Mouse (Mus musculus): ENCODE results near the gene Csnk1e.

The Csnk1e gene

DNA sequence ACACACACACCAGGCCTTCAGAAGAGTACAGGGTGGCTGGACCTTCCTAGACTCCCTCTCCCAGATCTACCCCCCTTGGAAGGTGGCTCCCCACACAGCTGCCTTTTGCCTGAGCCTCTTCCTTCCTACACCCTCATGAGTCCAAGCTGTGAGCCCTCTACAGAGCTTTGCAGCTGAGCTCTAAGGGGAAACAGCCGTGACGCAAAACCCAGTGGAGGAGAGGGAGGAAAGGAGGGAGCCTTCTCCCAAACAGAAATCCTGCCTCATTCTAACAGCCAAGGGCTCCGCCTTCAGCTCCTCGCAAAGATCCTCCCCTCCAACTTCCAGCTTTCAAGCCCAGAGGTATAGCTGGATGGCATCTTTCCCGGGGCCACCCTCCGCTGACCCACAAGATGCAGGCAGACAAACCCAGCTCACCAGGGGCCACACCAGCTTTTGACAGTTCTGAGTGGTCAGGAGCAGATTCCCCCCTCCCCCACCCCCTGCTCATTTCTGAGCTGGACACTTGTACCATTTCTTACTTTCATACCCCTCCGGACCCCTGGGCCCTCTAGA lies 11.4 kb downstream of the Csnk1e start:
- DNase-seq (ENCODE audit: low spot score in 2 of 2), result peak; percentile 69 to 73

DNA sequence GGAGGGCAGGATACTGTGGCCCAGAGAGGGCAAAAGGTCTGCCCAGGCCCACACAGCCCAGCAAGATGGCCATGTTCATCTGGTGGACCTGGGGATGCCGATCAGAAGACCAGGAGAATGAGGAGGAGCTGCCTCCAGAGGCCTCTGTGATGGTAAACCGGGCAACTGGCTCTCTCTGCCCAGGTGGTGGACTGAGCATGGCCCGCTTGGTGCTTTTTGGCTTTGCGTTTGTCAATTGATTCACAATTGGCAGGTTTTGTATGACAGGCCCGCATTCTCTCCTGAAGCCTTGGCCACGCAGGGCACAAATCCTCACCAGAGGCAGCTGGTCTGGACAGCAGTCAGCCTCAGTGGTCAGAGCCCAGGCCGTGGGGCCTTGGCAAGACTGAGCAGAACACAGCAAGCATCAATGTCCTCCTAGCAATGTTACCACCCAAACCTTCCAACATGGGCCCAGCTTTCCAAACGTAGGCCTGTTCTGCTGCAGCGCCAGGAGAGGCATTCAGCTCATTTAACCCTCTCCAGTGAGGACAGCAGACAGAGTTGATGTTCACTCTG lies 12.3 kb downstream of the Csnk1e start:
- DNase-seq (ENCODE audit: low spot score in 2 of 2), result no peak

DNA sequence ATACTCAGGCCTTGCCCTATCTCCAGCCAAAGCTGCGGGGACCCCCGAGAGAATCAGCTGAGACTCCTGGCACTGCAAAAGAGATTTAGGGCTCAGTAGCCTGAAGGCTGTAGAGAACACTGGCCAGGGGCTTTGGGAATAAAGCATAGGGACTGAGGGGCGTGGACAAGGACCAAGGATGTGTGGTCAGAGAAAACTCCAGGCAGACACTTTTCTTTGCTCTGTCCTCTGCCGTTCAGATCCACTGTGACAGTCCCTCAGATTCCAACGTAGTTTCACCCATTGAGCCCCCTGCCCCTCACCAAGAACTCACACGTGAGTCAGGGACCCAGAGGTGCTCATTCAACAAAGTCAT lies 13.1 kb downstream of the Csnk1e start:
- DNase-seq (ENCODE audit: low spot score in 2 of 2), result no peak

DNA sequence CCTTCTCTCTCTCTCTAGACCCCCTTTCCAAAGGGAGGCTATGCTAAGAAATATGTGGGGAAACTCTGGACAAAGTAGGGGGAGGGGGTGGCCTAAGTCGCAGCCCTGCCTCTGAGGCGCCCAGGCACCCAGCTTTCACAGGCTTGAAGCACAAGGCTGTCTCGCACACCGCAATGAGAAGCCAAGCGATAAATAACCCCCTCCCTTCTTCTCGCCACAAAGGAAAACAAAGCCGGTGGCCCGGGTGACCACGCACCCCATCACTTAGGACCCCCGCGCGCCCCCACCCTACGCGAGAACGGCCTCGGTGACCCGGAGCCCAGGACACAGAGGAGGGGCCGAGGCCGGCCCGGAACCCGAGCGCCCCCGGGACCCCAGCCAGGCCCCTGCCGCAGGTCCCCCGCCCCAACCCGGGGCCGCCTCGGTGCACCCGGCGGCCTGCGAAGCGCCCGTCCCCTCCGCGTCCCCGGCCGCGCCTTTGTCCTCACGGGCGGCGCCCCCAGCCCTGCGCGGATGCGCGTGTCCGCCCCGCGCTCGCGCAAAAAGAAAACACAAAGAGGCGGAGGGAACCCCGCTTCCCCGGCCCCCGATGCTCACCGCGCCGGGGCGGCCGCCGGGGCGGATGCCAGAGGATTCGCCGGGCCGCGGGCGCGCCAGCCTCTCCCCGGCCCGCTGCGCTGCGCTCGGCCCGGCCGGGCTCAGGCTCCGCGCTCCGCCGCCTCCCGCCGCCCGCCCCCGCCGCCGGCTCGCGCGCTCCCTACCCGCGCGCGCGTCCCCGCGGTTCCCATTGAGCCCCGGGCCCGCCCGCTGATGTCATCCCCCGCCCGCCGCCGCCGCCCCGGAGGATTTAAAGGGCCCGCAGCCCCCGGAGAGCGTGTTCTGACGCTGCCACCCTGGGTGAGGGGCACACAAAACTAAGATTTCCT lies 13.8 kb downstream of the Csnk1e start:
- DNase-seq (ENCODE audit: low spot score in 2 of 2), result peak; percentile 73 to 81

DNA sequence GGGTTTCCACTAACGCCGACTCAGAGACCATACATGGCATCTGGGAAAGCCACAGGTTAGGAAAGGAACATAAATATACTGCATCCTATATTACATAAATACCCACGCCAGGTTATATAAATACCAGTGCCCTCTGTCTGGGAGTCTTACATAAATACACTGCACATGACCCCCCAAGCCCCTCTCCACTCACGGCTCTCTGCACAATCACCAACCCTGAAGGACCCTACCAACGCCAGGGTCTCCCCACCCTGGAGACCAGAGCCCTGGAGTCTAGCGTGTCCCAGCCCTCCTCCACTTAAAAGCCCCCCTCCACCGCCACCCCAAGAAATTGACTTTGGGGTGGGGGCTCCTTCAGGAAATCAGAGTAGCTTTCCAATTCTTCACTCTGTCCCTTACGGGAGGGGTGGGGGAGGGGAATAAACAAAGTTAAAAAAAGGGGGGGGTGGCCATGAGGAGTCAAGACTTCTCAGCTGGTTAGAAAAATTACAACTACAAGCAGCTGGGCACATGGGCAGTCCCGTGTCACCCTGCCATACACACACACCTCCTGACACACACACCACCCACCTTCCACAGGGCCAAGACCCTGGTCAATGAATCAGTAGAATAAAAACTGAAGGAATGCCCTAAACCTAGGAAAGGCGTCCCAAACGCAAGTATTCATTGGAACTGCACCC lies 14.6 kb downstream of the Csnk1e start:
- no peak for DNase-seq (ENCODE audit: low spot score in 2 of 2)

DNA sequence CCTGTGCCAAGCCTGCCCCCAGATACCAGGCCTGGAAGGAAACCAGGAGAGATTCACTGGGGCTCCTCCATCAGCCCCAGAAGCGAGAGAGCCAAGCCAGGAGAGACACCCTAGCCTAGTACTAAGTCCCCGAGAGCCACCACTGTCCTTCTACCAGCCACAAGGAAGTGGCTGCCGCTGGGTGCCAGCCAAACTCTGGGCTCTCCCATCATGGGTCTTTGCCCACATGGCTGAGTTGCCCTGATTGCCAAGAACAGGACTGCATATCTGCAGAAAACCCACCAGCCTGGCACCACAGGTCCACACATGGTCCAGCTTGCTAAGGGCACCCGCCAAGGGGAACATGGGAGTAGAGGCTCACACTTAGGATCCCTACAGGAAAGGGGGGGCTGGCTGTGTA lies 15.1 kb downstream of the Csnk1e start:
- DNase-seq (ENCODE audit: low spot score in 2 of 2), result peak; percentile 51 to 72

DNA sequence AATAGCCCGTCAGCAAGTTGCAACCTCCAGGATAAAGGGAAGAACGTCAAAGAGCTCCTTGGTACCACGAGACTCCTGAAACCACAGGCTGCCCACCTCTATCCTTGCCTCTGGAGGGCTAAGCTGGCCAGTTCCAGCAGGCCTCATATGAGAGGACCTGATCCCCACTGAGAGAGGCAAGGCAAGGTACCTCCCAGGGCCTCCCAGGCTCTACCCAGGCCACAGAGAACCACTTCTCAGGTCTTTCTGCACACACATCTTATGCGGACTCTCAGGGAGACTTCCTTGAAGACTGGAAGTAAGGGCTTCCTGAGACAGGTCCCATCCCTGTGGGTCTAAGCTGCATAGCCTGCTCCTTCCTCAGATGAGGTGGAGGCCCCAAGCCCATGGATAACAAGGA lies 16.0 kb downstream of the Csnk1e start:
- DNase-seq (ENCODE audit: low spot score in 2 of 2), result no peak

DNA sequence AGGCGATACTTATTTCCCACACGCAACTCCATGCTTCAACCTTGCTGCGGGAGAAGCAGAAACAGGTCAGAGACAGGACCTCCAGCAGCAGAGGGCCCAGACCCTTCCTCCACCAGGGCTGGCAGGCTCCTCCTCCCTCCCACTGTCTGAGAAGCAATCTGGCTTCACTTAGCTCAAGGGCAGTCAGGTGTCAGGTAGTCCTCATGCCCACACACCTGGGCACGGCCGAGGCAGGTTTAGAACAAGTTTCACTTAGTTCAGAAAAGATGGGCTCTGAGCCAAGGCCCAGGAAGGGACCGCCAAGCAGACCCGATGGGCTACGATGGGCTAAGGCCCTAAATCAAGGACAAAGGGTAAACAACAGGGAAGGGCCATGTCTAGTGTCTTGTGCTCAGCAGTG lies 16.6 kb downstream of the Csnk1e start:
- DNase-seq (ENCODE audit: low spot score in 2 of 2), result no peak

DNA sequence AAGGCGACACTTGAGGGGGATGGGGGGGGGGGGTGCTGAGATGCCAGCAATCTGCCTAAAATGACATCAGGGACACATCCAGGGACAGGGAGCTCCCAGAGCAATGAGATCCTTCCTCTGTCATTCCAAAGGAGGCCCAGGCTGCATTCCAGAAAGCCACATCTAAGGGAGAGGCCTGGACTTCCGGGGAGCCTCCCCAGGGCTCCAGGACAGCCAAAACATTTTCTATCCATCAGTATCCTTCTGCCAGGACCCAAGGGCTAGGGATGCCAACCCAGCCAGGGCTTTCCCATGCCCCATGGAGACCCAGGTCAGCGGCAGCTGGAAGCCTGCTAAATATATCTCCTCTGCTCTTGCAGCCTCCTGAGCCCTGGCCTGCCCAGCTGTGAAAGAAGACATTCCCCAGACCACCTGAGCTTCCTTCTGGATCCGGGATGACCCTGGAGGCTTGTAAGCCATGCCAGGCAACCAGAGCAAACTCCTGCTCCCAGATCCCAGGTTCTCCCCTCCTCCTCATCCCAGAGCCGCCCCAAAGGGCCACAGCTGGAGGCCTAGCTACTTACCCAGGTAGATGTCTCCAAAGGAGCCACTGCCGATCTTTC lies 17.1 kb downstream of the Csnk1e start:
- DNase-seq (ENCODE audit: low spot score in 2 of 2), result no peak

DNA sequence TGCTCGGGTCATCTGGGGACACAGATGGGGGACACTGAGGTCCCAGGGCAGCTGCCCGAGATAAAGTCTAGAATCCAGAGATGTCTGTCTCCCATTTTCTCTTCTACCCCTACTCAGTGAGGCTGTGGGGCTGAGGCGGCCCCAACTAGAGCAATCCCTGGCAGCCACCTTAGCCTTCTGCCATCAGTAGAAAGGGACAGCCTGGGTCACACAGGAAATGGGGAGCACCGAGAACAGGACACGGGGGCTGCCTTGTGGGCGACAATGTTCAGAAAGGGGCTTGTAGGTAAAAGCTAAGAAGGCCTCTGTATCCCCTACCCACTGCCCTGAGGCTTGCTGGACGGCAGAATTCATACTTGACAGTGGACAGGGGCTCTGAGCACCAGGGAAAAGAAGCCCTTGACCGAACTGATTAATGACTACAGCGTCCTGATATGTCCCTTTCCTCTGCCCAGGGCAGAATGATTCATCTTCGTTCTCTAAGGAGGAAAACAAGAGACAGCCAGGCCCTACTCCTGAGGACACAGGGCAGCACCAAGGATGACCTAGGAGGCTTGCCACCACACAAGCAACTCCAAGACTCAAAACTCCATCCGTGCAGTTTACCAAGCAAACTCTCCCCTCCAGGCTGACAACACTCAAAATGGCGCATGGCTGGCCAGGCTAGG lies 17.7 kb downstream of the Csnk1e start:
- DNase-seq (ENCODE audit: low spot score in 2 of 2), result no peak

DNA sequence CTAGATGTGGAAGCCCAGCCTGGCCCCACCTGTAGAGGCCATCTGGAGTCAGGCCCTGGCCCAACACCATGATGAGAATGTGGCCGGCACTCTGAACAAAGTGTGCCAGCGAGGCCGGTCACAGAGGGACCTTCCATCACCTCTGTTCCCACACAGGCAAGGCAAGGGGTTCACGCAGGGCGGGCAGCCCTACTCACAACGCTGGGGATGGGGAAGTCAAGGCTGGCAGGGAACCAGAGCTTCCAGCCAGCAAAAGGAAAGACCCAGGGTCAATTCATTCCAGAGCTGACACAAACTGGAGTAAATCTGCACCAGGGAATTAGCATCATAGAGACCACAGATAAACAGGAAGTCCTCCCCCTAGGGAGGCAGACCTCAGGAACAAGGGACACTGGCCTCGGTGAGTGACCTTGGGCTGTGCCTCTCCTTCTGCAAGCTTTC lies 18.9 kb downstream of the Csnk1e start:
- no peak for DNase-seq (ENCODE audit: low spot score in 2 of 2)

DNA sequence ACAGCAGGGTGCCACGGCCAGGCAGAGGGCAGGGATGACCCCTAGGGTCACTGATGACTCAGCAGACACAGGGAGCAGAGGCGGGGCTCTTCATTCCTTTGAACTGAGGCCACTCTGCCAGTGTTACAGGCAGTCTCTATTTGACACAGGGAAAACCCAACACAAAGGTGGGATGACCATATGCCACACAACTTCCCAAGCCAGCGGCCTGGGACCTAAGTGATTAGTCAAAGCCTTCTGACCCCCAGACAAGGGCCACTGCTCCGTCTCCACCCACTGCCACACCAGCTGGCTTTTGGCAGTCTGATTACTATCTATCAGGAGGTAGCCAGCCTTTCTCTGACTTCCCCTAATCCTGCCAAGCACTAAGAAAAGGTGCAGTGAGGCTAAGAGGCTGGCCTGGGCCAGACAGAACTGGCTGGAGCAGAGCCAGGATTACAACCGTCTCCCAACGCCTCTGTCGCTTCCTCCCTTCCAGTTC lies 20.1 kb downstream of the Csnk1e start:
- no peak for DNase-seq (ENCODE audit: low spot score in 2 of 2)

DNA sequence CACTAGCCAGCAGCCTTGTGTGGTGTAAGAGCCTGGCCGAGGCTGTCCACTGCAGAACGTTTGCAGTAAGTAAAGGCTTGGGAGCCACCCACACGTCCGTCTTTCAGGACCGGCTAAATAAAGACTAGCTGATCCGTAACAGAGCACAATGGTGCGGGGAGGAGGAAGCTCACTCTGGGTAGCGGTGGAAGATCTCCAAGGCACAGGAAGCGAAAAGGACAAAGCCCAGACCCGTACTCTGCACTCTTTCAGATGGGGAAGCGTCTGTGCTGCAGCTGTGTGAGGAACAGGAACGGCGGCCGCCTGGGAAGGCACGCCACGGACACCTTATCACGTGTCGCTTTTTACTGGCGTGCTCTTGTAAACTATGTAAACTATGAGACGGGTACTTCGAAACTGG lies 22.5 kb downstream of the Csnk1e start:
- peak; percentile 55 to 60 for DNase-seq (ENCODE audit: low spot score in 2 of 2)

DNA sequence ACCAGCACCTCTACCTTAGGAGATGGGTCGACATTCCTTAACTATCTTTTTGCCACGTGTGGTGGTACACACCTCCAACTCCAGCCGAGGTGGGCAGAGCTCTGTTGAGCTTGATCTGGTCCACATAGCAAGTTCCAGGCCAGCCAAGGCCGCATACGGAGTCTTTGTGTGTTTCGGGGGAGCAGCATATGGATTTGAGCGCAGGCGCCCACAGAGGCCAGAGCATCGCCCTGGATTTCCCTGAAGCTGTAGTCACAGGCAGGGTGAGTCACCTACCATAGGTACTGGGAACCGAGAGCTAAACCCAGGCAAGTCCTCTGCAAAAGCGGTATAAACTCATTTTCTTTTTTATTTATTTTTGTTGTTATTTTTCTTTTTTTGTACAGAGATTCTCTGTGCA lies 23.0 kb downstream of the Csnk1e start:
- no peak for DNase-seq (ENCODE audit: low spot score in 2 of 2)

DNA sequence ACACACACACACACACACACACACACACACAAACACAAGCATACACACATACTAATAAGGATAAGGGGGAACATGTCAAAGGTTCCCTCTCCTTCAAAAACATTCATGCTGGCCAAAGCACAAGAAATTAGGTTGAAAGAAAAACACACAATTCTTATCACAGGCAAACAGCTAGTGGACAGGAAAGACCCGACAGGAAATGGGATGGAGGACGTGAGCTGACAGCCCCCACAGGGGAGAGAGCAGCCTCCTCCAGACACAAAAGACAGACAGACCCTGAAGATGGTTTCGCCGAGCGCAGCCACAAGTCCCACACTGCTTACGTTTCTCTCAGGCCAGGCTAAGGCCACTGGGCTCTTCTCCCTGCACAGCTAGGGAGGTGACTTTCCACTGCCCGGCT lies 23.4 kb downstream of the Csnk1e start:
- DNase-seq (ENCODE audit: low spot score in 2 of 2), result no peak

DNA sequence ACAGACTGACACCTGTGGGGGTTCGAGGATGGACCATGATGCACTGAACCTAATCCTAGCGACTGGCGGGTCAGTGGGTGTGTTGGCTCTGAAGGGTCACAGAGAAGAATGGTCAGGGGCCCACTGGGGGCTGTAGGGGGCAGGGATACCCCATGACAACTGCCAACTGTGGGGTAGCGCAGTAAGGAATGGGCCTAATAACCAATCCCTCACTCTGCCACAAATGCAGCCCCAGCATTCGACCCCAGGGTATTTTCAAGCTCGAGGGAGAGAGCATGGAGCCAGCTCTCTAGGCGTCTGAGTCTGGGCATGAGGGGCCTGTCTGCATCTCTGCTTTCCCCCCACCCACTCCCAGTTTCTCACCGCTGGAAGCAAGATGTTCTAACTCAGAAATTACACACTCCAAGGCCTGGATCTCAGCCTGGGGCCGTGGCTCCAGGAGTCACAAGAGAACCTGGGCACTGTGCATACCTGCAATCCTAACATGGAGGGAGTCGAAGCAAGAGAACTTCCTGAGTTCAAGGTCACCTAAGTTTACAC lies 24.8 kb downstream of the Csnk1e start:
- no peak for DNase-seq (ENCODE audit: low spot score in 2 of 2)

DNA sequence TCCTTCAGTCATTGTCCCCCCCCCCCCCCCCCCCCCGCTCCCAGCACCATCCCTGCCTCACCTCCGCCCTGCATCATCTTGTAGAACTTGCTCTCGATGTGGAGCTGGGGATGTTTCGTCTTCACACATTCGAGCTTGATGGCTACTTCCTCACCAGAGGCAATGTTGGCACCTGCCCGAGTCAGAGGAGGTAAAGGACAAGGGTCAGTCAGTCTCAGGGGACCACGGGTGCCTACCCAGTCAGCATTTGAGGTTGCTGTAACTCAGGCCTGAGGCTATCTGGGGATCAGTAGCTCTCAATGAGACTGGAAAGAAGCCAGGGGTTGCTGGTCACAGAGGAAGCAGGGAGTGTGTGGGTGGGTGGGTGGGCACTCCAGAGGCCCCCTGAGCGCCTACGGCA lies 25.4 kb downstream of the Csnk1e start:
- DNase-seq (ENCODE audit: low spot score in 2 of 2), result no peak

DNA sequence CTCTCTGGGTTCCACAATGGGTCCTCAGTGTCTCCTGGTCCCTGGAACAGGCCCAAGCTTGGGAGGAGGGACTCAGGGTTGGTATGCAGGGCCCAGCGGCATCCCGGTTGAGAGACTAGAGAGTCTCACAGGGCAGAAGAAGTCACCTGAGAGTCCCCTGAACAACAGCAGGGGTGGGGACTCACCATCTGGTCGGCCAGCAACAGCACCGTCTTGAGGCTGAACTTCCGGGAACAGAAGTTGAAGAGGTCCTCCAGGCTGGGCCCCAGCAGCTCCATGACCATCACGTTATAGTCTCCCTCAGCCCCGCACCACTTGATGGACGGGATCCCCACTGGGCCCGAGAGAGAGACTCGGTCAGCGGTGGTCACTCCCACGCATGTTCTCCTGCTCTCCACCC lies 25.8 kb downstream of the Csnk1e start:
- DNase-seq (ENCODE audit: low spot score in 2 of 2), result no peak

DNA sequence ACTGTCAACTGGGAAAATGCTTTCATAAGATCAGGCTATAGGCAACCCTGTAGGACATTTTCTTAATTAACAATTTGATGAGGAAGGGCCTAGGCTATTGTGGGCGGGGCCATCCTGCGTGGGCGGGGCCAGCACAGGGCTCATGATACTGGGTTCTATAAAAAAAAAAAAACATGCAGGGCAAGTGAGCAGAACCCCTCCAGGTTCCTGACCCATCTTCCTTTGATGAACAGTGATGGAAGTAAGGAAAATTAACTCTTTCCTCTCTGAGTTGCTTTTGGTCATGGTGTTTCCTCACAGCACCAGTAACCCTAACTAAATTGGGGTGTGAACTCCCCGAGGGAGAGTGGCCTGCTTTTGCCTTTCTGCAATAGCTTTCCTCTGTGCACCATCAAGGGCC lies 26.8 kb downstream of the Csnk1e start:
- DNase-seq (ENCODE audit: low spot score in 2 of 2), result no peak

DNA sequence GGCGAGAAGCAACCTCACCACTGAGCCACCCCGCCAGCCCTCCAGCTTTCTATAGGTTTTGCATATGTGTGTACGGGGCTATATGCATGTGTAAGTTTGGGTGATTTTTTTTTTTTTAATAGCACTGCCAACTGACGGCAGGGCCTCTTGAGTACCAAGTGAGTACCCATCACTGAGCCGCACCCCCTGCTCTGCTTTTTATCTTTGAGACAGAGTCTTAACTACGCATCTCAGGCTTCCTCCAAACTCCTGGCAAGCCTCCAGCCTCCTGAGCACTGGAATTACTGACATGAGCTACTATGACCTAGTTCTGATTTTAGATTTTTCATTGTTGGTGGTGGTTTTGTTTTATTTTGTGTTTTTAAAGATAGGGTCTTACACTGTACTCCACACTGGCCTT lies 27.9 kb downstream of the Csnk1e start:
- DNase-seq (ENCODE audit: low spot score in 2 of 2), result no peak

DNA sequence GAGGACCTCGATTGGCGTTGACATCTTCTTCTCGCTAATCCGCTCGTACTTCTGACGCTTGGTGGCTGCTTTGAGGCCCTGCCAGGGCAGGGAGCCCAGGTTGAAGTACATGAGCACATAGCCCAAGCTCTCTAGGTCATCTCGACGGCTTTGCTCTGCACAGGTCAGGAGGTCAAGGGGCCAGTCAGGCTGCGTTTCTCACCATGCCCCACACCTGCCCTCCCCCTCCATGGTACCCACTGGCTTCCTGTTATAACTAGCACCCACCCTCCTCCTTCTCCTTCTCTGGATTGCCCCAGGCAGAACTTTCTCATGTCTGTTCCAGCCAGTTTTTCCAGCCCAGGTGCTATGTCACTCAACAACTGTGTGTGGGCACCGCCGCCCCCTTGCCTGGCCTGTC lies 29.9 kb downstream of the Csnk1e start:
- DNase-seq (ENCODE audit: low spot score in 2 of 2), result no peak

Data from frontal cortex, postnatal 36 days (tissue).